Mouse (Mus musculus) kidney, postnatal 10 days (tissue): ENCODE data around the gene Qdpr.
"Not testable (repeated sequence)": the region's sequence is repeated elsewhere in the genome, so short reads cannot be mapped to it uniquely, and the experiment has no call there.

Experiments
- DNase-seq: peaks from one replicate; pipeline ENCODE4 v3.0.0; 2021; ENCODE audit warnings: mixed read lengths

Gene Qdpr

DNA sequence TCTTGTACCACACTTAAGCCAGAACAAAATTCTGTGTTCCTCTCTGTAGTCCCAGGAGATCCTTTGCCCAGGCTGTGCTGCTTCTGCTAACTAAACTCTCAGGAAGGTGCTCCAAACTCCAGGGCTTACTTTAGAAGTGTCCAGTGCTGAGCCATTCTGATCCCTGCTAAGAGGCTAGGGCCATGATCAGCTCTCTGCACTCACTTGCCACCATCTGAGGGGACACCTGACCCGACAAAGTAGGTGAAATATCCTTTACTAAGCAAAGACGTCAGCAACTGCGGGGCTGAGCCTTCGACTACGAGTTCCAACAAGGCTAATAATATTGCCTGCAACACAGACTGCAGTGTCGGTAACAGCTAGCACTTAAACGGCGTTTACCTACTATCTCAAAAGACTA, 830 bp downstream of the Qdpr start:
- DNase-seq = no peak

DNA sequence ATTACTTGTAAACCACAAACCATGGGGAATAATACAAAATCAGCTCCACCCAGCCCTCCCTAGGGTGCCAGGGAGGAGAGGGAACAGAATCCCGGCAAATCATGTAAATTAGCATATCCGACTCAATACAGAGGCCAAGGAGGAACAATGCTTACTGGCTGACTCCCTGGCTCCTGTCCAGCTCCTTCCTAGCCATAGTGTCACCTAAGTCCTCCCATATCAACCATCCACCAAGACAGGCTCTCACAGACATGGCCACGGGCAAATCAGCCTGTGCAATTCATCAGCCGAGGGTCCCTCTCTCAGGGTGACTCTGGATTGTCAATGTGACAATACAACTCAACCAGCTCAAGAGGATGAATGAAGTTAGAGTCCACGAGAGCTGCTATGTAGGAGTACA, 1.4 kb downstream of the Qdpr start:
- peak; percentile 53 for DNase-seq

DNA sequence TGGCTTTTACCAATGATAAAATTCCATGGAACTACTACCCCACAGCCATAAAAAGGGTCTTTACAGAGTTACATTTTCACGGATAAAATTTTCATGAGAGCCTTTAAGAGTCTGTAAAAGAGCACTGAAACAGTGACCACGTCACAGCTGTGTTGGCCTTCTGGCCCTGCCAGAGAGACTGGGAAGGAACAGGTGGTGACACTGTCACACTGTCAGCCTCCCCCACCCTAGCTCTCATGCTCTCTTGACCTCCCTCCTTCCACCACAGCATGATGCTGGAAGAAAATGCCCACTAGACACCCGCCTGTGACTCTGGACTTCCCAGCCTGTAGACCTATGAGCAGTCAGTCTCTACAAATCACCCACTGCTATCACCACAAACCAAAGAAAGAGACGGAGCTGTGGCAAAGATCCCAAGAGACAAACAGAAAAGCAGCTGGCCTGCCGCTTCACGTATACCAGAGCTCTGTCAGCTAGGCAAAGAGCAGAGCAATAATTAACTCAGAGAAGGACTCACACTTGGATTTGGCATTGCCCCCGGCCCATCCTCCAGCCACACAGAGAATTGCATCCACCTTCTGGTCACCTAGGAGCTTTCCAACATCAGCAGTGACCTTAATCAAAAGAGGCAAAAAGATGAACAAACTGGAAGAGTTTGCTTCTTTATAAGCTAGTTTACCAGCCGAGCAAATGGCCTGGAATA, 5.8 kb downstream of the Qdpr start:
- peak; percentile 53 for DNase-seq

DNA sequence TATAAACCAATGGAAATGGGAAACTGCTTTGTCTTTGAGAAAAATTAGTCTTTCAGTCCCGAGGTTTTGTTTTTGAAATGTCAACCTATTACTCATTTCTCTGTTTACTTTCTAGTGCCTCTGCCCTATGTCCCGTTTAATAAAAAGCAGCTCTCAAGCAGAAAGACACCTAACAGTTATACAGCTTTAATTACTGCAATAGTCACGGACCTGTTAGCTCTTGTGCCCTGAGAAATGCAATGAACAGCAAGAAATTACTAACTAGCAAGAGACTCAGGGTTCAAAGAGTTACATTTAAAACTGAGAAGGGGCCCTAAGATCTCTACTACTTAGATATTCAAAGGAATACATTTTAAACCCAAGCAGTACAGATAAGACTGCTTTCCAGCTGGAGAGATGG, 8.3 kb downstream of the Qdpr start:
- DNase-seq = no peak

DNA sequence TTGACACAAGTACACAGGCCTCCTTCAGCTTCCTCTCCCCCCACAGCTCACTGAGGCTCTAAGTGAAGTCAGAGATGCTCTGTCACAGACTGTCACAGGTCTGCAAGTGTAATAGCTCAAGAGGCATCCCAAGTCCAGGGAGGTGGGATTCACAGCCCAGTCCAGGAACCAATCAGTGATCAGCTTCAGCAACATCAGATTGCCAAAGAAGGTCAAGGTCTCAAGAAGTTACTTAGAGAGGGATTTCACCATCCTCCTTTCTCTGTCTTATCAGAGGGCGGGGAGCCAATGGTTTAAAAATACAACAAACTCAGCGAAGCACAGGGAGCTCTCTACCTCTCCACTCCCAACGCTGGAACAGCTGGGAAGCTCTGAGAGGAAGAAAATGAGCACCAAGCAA, 8.9 kb downstream of the Qdpr start:
- no peak for DNase-seq

DNA sequence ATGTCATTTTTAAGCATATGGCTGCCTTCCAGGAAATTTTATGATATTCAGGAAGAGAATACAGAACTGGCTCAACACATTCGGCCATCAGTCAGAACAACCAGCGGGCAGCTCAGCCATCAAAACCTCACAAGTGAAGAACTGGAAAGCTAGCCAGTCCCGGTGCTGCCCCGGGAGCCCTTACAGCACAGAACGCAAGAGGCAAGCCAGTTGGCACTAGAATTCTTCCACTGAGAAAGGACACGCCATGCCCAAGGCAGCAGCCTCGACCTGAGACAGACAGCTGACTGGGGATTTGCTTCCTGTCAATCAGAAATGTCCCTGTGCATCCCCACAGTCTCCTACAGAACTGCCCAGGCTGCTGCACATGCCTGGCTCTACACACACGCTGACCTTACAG, 11.7 kb downstream of the Qdpr start:
- no peak for DNase-seq

DNA sequence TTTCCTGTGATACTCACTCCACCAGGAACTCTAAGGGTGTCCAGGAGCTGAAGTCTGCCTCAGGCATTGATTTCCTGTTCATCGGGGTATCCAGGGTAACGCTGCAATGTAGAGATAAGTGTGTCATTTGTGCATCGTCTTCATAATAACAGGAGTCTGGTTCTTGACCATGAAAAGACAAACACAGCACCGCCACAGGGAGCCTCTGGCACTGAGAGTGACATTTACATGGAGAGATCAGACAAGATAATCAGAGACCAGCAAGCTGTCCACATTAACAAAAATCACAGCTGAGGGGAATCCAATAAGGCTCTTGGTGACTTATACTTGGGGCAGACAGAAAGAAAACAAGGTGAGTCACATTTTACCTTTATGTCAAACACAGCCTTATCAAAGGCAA, 12.2 kb downstream of the Qdpr start:
- DNase-seq = no peak

DNA sequence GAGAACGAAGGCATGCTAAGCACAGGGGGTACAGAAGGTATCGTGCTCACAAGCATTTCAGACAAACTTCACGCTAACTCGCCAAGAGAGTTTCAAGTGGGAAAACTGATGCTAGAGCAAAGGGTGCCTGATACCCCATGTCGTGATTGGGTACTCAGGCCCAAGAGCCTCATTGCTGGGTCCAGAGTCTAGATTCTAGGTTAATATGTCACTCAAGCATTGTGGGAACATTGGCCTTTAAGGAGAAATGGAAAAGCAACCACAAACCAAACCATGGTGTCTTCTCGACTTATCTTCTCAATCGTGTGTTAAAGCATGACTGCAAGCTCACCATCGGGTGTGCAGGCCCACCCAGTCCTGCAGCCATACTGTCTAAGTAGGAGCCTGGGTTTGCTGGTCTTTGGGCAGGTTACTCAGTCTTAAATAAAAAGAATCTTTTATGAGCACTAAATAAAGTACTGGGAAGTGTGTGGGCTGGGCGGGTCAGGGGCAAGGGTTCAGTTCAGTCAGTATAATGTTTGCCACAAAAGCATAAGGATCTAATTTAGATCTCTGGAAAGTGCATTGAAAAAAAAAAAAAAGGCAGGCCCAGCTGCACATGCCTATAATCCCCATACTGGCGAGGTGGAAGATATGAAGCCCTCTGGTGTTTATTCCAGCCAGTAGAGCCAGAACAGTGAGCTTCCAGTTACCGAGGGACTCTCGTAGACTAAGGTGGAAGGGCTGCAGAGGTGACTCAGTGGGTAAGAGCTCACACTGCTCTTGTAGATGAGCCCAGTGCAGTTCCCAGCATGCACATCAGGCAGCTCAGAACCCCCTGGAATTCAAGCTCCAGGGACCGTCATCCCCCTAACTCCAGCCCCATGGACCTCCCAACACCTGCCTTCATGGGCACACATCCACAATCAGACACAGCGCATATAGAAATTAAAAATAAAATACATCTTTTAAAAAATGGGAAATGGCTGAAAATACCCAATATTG, 13.8 kb downstream of the Qdpr start:
- DNase-seq = peak; percentile 28

DNA sequence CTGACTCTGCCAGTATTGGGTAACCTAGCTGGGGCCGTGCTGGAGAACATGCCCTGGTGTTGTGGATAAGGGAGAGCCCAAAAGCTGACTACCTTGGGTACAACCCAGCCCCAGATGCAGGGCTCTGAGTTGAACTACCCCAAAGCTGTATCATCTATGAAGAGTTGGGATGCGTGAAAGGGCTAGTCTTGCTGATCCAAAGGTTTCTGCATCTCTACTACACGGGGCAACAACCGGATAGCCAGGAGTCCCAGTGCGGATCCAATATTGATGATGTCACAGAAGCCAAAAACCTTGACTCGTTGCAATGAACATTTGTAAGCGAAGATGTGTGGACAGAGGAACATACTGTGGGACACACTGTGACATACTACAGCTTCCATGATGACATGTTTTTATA, 22.1 kb downstream of the Qdpr start:
- no peak for DNase-seq

DNA sequence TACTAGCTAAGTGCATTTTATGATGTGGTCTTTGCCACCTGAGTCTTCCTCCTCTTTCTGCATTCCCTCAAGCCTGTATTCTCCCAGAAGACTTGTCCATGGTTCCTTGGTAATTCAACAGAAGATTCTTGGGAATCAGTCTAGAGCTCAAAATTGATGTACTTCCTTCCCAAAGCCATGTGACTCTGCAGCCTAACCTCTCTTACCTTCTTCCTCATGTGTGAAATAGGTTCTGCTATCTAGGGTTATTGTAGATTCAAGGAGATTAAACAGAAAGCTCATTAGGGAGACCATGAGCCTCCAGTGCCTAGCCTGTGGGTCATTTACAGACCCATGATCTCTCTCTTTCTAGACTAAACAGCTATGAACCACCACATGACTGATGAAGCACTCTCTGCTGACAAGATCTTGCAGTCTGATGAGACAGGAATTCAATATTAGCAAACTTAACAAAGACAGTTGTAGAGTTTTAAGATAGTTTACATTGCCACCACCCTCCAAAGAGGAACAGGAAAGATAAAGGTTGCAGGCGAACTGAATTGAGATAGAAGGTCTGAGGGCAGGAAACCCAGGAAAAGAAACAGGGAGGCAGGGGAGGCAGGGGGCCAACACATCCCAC, 23.5 kb downstream of the Qdpr start:
- no peak for DNase-seq

DNA sequence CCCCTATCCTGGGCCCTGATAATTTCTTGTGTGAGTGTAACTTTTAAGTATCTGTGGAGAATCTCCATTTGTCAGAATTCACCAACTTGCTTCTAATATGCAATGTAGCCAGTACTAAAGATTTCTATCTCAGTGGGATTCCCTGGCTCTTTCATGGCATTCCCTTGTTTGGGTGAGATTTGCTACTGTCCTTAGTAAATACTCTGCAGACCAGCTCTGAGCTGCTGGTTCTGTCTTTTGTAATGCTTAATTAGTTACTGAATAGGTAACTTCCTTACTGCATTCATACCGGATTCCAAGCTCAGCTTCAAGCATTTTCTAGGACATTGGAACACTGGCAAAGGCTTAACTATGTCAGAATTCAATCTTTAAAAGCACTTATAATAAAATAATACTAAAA, 24.3 kb downstream of the Qdpr start:
- not testable (repeated sequence) for DNase-seq

DNA sequence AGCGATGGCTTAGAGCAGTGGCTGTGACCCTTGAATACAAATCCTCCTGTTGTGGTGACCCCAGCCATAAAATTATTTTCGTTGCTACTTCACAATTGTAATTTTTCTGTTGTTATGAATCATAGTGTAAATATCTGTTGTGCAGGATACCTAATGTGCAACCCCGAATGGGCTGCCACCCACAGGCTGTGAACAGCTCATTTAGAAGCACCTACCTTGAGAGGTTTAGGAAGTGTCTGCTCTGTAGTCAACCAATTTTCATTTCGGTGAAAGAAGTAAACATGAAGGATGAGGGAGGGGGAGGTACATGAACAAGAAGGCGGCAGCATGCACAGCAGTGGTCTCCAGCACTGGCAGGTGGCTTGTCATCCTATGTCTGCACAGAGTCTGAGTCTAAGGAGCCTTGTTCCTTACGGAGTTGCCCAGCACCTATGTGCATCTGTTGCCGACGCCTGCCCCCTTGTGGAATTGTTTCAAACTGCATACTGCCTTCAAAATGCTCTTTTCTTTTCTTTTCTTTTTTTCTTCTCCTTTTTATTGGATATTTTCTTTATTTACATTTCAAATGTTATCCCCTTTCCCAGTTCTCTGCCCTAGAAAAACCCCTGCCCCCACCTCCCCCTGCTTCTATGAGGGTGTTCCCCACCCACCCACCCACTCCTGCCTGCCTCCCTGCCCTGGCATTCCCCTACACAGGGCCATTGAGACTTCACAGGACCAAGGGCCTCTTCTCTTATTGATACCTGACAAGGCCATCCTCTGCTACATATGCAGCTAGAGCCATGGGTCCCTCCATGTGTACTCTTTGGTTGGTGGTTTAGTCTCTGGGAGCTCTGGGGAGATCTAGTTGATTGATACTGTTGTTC, 25.8 kb downstream of the Qdpr start:
- DNase-seq = peak; percentile 81

DNA sequence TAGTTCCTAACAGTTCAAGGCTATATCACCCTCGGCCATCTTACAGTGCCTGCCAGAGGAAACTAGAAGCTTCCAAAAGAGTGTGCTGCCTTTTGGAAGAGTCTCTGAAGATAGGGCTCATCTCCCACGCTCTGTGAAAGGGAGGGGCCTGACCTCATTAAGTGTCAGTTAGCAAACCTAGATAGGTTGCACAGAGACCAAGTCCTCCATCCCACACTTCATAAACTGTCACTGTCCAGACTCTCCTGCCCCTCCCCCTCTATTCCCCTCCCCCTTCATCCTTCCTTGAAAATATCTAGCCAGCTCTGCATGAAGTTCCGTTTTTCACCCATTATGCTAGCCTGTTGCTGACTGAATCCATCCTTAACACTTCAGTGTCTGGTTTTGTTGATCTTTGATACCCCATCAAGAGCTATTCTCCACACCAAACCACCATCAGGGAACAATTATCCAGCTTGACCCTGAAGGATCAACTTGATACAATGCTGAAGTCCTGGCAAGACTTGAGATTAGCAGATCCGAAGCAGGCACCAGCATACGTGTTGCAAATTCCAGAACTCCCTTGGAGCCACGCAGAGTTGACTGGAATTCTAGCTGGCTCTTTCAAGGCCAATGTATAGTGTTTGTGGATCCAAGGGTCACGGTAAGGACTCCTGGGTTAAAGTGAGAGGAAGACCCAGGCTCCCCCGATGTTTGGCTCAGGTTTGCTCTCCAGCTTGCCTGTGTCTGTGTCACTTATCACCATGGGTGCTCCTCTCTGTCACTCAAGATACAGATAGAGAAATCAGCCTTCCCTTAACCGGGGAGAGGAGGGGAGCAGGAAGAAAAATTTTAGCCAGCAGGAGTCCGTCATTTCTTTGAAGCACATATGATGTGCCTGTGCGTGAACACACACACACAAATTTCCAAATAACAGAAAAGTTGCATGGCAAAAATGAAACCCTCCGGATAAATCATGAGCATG, 27.9 kb downstream of the Qdpr start:
- no peak for DNase-seq

DNA sequence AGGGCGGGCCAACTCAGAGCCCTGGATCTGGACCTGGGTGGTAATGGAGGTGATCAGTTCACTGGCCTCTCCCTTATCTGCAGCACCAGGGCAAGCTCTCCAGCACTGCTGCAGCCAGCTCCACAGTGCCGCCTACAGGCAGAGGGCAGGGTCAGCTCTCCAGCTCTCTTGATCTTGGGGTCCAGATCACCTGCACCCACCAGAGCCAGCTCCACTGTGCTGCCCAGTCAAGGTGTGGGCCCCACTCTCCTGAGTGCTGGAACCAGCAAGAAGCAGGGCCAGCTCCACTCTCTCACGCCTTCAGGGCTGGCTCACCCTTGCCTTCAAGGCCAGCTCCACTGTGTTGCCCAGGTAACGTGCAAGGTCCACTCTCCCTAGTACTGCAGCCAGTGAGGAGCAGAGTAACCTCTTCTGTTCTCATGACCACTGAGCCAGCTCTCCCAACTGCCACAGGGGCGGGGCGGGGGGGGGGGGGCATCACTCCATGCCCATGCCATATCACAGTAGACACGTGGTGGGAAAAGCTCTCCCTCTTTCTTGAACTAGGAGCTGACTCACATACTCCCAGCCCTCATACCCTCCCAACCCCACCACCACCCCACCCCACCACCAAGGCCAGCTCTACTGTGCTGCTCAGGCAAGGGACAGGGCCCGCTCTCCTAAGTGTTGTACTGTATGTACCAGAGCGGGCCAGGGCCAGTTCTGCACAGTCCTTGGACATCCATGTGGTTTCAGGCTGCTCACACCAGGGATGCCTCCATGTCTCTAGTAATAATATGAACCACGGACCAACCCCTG, 30.0 kb downstream of the Qdpr start:
- DNase-seq = peak; percentile 57

DNA sequence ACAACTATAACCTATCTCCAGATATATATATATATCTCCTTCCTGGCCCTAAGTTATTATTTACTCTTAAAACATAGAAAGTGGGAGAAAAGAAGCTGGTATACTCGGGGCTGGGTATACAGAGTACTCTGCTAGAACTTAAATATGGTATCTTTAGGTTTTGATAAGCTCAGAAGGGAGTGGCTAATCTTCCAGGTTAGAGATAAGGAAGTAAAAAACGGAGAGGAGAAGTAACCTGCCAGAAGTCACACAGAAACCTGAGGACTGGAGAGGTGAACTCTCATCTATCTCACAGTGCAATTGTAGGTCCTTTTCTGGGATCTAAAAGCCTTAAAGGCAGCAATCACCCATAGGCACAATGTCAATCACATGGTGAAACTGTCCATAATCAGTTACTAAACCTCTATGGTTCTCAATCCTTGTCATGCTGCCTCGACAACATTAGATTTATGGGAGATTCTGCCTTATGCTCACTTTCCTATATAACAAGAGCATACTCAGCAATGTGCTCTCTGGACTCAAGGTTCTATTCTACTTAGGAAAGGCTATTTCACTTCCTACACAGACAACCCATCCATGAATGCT, 32.1 kb downstream of the Qdpr start:
- DNase-seq = no peak

DNA sequence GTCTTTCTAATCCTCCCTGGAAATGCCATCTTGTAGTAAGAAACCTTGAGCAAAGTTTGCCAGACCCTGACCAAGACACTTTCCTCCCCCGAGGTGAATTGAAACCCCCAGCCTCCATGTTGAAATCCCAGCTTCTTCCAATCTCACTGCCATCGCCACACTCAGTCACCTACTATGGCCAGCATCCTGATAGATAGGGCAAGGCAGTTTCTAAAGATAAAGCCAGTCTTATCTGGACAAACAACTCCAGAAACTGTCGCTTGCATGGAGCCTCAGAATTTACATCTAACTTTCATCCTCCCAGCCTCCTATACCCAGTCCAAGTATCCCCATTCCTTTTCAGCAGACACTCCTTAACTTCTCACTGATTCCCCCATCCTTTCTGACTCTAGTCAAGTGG, 33.6 kb downstream of the Qdpr start:
- no peak for DNase-seq

DNA sequence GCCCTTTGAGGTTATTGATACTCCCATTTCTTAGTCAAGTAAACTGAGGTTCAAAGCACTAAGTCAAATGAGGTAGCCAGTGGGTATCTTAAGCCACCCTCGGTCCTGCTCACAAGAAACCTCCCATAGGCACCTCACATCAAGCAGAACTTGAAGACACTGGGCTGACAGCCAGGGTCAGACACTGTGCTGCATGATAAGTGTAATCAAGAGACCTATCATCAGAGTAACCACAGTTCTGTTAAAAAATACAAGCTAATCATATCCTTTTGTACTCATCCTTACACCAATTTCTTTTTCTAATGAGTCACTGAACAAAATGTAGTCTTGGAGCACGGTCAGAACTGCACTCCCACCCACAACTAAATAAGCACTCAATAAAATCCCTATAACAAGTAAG, 43.9 kb downstream of the Qdpr start:
- no peak for DNase-seq

DNA sequence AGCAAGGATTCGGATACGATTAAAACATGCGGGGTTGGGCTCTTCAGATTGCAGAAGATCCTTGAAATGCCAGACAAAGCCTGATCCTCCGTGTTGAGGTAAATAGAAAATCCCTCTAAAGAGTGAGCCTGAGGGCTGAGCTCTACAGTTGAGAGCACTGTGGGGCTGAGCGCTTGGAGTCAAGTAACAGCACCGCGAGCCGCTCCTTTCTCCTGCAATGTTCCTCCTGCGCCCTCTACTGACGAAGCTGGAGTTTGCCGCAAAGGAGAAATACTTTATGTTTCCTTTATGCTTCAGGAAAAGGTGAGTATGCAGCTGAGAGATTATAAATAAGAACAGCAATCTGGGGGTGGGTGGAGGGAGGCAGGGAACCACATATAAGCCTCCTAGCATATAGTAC, 47.4 kb downstream of the Qdpr start:
- DNase-seq = peak; percentile 89

DNA sequence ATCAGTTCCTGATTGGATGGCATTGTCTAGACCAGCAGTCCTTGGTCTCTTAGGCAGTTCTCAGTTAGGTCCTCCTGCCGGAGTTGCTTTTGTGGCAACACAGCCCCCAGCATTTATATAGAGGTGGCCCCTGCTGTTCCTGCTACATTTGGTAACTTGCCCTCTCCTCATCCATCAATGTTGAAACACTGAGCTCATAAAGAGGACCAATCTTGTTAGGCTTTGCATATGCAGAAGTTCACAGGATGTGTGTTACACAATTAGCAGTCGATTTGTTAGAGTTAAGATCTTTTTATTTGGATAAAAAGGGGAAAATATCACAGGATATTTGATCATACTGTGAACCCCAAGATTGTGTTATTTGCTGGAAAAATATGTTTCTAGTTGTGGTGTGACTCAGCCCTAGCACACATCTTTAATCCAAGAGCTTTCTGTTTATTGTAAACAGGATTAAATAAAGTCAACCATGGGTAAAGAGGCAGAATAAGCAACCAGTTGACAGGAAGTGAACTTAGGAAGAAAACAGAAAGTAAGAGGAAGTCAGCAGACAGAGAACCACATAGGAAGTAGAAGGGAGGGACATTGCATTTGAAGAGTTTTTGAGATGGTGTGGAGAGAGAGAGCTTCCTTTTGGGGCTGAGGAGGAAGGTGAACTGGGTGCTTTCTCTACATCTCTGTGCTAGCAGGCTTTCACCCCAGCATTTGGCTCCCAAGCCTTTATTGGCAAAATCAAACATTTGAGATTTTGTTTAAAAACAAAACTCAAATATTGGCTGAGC, 65.8 kb downstream of the Qdpr start:
- no peak for DNase-seq
